Mouse (Mus musculus) thymus, adult 2 months (tissue): ENCODE results near the gene Lpar4.

ENCODE experiments used
- CTCF ChIP-seq: fragments of 200-500 bp; IDR thresholded peaks from 2 replicates; pipeline ENCODE4 v1.5.1; 2012; ENCODE audit warnings: mild to moderate bottlenecking, control low read depth, low read length, moderate library complexity, borderline replicate concordance; ENCODE audit not compliant: control insufficient read depth, poor library complexity, insufficient read depth; ENCODE audit errors: extremely low read depth
- POLR2A ChIP-seq: fragments of 200-500 bp; IDR thresholded peaks from 2 replicates; pipeline ENCODE4 v1.6.1; 2012; ENCODE audit warnings: mild to moderate bottlenecking, low read length, control low read depth, moderate library complexity; ENCODE audit not compliant: control insufficient read depth, poor library complexity, insufficient read depth; ENCODE audit errors: extremely low read depth

- TF ChIP-seq CTCF, result no peak
- no peak for TF ChIP-seq POLR2A
Measured at GRCm38 (mm10) chrX:106872315-106872714, 48.1 kb upstream of the Lpar4 start.
